Mouse (Mus musculus) spleen, postnatal 36 days (tissue): Measurements from ENCODE around the gene Ormdl3.

Source experiments
- DNase-seq, 2 experiments: peaks; one replicate each; pipeline ENCODE4 v3.0.0; 2022; ENCODE audit warnings: low spot score in 2 of 2, mixed read lengths in 1 of 2

The Ormdl3 gene

GRCm38 (mm10) chr11:98588833-98589281 lies 1.7 kb upstream of the Ormdl3 start:
- no peak for DNase-seq

- DNase-seq = peak; percentile 52 to 65
Observed at GRCm38 (mm10) chr11:98587684-98588546, 747 bp upstream of the Ormdl3 start.

GRCm38 (mm10) chr11:98586087-98586891 lies 879 bp downstream of the Ormdl3 start:
- DNase-seq = peak in 1 of 2 experiments; percentile 27

- DNase-seq = no peak
Observed at GRCm38 (mm10) chr11:98584629-98585177, 2.5 kb downstream of the Ormdl3 start.

- DNase-seq = no peak
Observed at GRCm38 (mm10) chr11:98584146-98584545, 3.0 kb downstream of the Ormdl3 start.

- peak in 1 of 2 experiments; percentile 48 for DNase-seq
Observed at GRCm38 (mm10) chr11:98583571-98583970, 3.6 kb downstream of the Ormdl3 start.

- DNase-seq = peak; percentile 60 to 74
Observed at GRCm38 (mm10) chr11:98583265-98583552, 4.0 kb downstream of the Ormdl3 start.

- peak in 1 of 2 experiments; percentile 28 for DNase-seq
Observed at GRCm38 (mm10) chr11:98582551-98583264, 4.5 kb downstream of the Ormdl3 start.

GRCm38 (mm10) chr11:98582030-98582388 lies 5.2 kb downstream of the Ormdl3 start:
- no peak for DNase-seq

- DNase-seq = peak in 1 of 2 experiments; percentile 40
Observed at GRCm38 (mm10) chr11:98581286-98582029, 5.7 kb downstream of the Ormdl3 start.

GRCm38 (mm10) chr11:98580301-98581121 lies 6.7 kb downstream of the Ormdl3 start:
- peak; percentile 55 to 76 for DNase-seq

GRCm38 (mm10) chr11:98577776-98578175 lies 9.4 kb downstream of the Ormdl3 start:
- no peak for DNase-seq

- no peak for DNase-seq
Observed at GRCm38 (mm10) chr11:98569461-98569860, 17.7 kb downstream of the Ormdl3 start.

- no peak for DNase-seq
Observed at GRCm38 (mm10) chr11:98568326-98568725, 18.8 kb downstream of the Ormdl3 start.

- DNase-seq = no peak
Observed at GRCm38 (mm10) chr11:98563921-98564414, 23.2 kb downstream of the Ormdl3 start.

GRCm38 (mm10) chr11:98563025-98563424 lies 24.1 kb downstream of the Ormdl3 start:
- DNase-seq = no peak

- DNase-seq = no peak
Observed at GRCm38 (mm10) chr11:98560942-98561341, 26.2 kb downstream of the Ormdl3 start.

GRCm38 (mm10) chr11:98555124-98555700 lies 32.0 kb downstream of the Ormdl3 start:
- peak in 1 of 2 experiments; percentile 18 for DNase-seq

GRCm38 (mm10) chr11:98553966-98554365 lies 33.2 kb downstream of the Ormdl3 start:
- no peak for DNase-seq
